Mouse (Mus musculus) myocyte (in vitro differentiated cells): ENCODE data around the gene Adcyap1. TPM values are rescaled to one million over a fixed set of nuclear protein-coding genes. Genes with fewer than 3 reads are reported as not detected.

Experiments
- H3K27me3 ChIP-seq: one replicate; pipeline ENCODE4 v1.6.1; 2011; ENCODE audit not compliant: control insufficient read depth, insufficient read depth, insufficient read length
- H3K36me3 ChIP-seq: one replicate; pipeline ENCODE4 v1.6.1; 2011; ENCODE audit not compliant: control insufficient read depth, insufficient read depth
- H3K4me2 ChIP-seq: one replicate; pipeline ENCODE4 v1.6.1; 2011; ENCODE audit warnings: low read depth, control low read depth
- H3K4me3 ChIP-seq: one replicate; pipeline ENCODE4 v1.5.1; 2011; ENCODE audit warnings: mild to moderate bottlenecking, control low read depth, moderate library complexity
- H3K79me2 ChIP-seq: one replicate; pipeline ENCODE4 v1.6.1; 2011; ENCODE audit not compliant: control insufficient read depth, insufficient read depth
- H3ac ChIP-seq: one replicate; pipeline ENCODE4 v1.6.1; 2011; ENCODE audit not compliant: control insufficient read depth, insufficient read length
- CEBPB ChIP-seq: IDR thresholded peaks from 2 replicates; pipeline ENCODE4 v1.6.1; 2011; ENCODE audit warnings: mild to moderate bottlenecking, moderate library complexity; ENCODE audit not compliant: poor library complexity, insufficient read depth, severe bottlenecking
- E2F4 ChIP-seq: IDR thresholded peaks from one replicate; pipeline ENCODE4 v1.6.1; 2011; ENCODE audit warnings: mild to moderate bottlenecking, control low read depth, moderate library complexity; ENCODE audit not compliant: insufficient read depth
- MAX ChIP-seq: IDR thresholded peaks from one replicate; pipeline ENCODE4 v1.6.1; 2011; ENCODE audit warnings: low read depth, mild to moderate bottlenecking, control low read depth
- MYOD1 ChIP-seq, 3 experiments: IDR thresholded peaks; one replicate each; pipeline ENCODE4 v1.6.1; 2011; ENCODE audit warnings: control low read depth in 2 of 3, low read depth in 2 of 3, mild to moderate bottlenecking in 2 of 3, moderate library complexity in 1 of 3; ENCODE audit not compliant: insufficient read length in 2 of 3, control insufficient read depth in 1 of 3
- MYOG ChIP-seq, 3 experiments: IDR thresholded peaks; one replicate each; pipeline ENCODE4 v1.6.1; 2011; ENCODE audit warnings: control low read depth in 2 of 3, low read depth in 2 of 3, mild to moderate bottlenecking in 2 of 3; ENCODE audit not compliant: insufficient read length in 2 of 3, control insufficient read depth in 1 of 3, insufficient read depth in 1 of 3
- POLR2A ChIP-seq: IDR thresholded peaks from one replicate; pipeline ENCODE4 v1.6.1; 2011; ENCODE audit warnings: low read depth, mild to moderate bottlenecking, control low read depth, moderate library complexity; ENCODE audit not compliant: insufficient read length
- POLR2AphosphoS2 ChIP-seq: IDR thresholded peaks from one replicate; pipeline ENCODE4 v1.6.1; 2011; ENCODE audit warnings: low read depth, control low read depth; ENCODE audit not compliant: insufficient read length
- REST ChIP-seq: IDR thresholded peaks from one replicate; pipeline ENCODE4 v1.6.1; 2011; ENCODE audit warnings: mild to moderate bottlenecking, control low read depth, moderate library complexity; ENCODE audit not compliant: insufficient read depth, insufficient read length
- SRF ChIP-seq: IDR thresholded peaks from one replicate; pipeline ENCODE4 v1.6.1; 2011; ENCODE audit warnings: low read depth; ENCODE audit not compliant: control insufficient read depth, insufficient read length
- TCF12 ChIP-seq: IDR thresholded peaks from one replicate; pipeline ENCODE4 v1.6.1; 2011; ENCODE audit warnings: mild to moderate bottlenecking, control low read depth; ENCODE audit not compliant: poor library complexity, insufficient read depth, severe bottlenecking
- TCF3 ChIP-seq: IDR thresholded peaks from one replicate; pipeline ENCODE4 v1.6.1; 2011; ENCODE audit warnings: low read depth, control low read depth; ENCODE audit not compliant: insufficient read length
- USF1 ChIP-seq: IDR thresholded peaks from one replicate; pipeline ENCODE4 v1.6.1; 2011; ENCODE audit warnings: low read depth, mild to moderate bottlenecking, control low read depth, moderate library complexity
- polyA plus RNA-seq: library from polyadenylated mRNA; unstranded; fragments of >200 nt; fragmentation: generic; extraction: Trizol; gene quantifications from one replicate; pipeline ENCODE4 v1.2.1, GENCODE M21; 2012; ENCODE audit warnings: missing spikeins

Gene Adcyap1
- polyA plus RNA-seq, 1 experiment = 0.02 TPM

DNA sequence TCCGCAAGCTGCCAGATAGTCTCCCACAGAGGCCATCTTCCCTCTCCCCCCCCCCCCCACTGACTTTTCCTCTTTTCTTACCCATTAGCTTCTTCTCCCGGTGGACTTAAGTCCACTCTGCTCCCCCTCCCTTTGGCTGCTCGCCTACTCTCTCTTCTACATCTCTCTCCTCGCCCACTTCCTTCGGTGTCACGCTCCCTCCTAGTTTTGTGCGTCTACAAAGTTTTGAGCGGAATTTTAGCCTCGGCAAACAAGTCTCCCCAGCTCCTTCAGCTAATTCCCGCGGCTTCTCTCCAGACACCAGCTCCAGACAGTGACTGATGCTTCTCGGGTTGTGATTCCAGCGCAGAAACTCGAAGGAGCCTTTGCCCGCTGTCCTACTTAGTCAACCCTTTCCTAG, 401 bp downstream of the Adcyap1 start:
- no peaks in the 10 kb centered on the region for H3K79me2 ChIP-seq

DNA sequence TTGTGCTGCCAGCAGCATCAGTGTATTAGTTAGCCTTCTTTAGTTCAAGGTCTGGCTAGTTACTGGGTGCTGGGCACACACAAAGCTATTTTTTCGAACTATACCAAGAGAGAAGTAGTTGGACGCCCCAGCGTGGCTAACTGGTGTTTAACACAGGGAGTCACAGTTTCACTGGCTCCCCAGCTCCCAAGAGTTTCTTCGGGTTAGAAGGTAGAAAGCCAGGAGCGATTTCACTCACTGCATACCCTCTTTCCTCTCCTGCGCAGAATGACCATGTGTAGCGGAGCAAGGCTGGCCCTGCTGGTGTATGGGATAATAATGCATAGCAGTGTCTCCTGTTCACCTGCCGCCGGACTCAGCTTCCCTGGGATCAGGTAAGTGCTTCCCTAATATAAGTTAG, 930 bp downstream of the Adcyap1 start:
- H3K27me3 ChIP-seq = peaks cover 25% of the 10 kb centered on the region
- no peak overlapping the region for H3K4me2 ChIP-seq
- H3K79me2 ChIP-seq = no peaks in the 10 kb centered on the region
- H3K36me3 ChIP-seq = no peaks in the 10 kb centered on the region
- H3K4me3 ChIP-seq = no peak overlapping the region
- no peak overlapping the region for H3ac ChIP-seq
- TF ChIP-seq E2F4 (no peak), SRF (no peak), MAX (no peak), TCF3 (no peak), POLR2AphosphoS2 (no peak), CEBPB (no peak), REST (no peak)

More for the DNA sequence above, 401 bp downstream of the Adcyap1 start:
- H3K36me3 ChIP-seq = no peaks in the 10 kb centered on the region
- no peak overlapping the region for H3ac ChIP-seq
- no peak overlapping the region for H3K4me3 ChIP-seq
- TF ChIP-seq TCF12 (no peak), TCF3 (no peak), MYOD1 (IDR thresholded peaks at IDR 0.05; ENCODE audit: control insufficient read depth in 1 of 3, insufficient read length in 2 of 3, low read depth in 2 of 3) (no peak), MYOG (IDR thresholded peaks at IDR 0.05; ENCODE audit: control insufficient read depth in 1 of 3, insufficient read depth in 1 of 3, insufficient read length in 2 of 3, low read depth in 2 of 3) (no peak), POLR2AphosphoS2 (no peak), USF1 (no peak), CEBPB (no peak), POLR2A (no peak), E2F4 (no peak), REST (no peak), SRF (no peak), MAX (no peak)
- H3K27me3 ChIP-seq = peaks cover 25% of the 10 kb centered on the region
- no peak overlapping the region for H3K4me2 ChIP-seq

DNA sequence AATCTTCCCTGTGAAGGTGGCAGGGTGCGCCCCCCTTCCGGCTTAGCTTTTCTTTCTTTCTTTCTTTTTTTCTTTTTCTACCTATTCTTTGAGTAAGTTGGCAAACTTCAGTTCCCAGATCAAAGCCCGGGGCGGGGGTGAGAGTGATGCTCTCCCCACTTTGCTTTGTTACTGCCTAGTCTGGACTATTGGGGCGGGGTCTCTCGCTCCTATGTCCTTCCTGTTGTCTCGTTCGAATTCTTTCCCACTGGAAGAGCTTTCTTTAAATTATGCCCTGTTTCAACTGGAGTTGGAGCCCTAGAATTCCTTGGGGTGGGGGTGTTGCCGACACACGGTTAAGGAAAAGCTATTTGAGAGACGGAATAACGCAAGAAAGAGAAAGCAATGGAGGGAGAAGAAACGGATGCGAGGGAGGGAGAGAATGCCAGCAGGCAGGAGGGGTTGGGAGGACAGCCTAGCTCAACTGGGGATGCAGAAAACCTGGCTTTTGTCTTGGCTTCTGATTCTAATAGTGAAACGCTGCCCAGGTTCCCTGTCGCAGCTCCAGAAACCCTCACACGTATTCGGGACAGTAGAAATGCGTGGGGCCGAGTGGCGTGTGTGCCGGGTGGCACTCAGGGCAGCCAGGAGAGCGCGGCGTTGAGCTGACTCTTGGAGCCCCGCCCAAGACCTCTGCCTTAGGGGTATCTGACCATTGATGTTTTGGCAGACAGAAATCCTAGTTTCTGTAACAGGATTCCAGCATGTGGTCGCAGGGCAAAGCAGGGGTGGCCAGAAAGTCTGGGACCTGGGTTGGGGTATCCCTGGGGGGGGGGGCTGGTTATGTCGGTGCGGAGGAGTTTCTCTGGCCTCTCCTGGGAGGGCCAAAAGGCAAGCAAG, 1.8 kb downstream of the Adcyap1 start:
- H3K4me2 ChIP-seq = peak overlapping the region; percentile 38

DNA sequence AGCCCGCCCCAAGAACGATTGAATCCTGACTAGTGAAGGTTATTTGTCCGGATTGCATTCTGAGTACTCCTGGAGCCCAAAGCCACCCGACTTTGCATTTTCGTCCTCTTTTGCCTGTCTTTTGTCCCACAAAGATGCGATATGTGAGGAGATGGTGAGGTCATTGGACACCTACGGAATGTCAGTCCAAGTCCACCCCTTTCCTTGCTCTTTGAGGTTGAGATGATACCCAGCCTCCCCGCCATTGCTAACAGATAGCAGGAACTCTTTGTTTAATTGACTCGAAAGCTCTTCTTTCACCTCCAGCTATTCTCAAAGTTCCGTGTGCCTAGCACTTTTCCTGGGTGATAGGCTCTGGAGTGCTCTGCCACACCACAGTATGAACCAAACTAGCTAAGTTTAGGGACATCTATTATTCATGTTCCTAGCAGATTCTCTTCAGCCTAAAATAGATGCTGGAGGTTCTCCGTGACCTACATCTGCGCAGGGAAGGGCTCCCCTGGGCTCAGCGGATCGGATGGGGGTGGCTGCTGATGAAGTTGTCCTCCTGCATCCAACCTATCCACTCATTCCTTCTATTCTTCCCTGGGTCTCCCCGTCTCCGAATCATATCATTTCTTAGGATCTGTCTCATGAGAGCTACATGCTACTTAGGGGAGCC, 2.6 kb downstream of the Adcyap1 start:
- no peaks in the 10 kb centered on the region for H3K79me2 ChIP-seq
- peaks cover 25% of the 10 kb centered on the region for H3K27me3 ChIP-seq
- H3K4me3 ChIP-seq = no peak overlapping the region
- H3K36me3 ChIP-seq = no peaks in the 10 kb centered on the region
- H3K4me2 ChIP-seq = no peak overlapping the region
- H3ac ChIP-seq = no peak overlapping the region
- TF ChIP-seq CEBPB (no peak), MAX (no peak), MYOD1 (IDR thresholded peaks at IDR 0.05; ENCODE audit: control insufficient read depth in 1 of 3, insufficient read length in 2 of 3, low read depth in 2 of 3) (no peak), USF1 (no peak), POLR2A (no peak), POLR2AphosphoS2 (no peak), TCF3 (no peak), MYOG (IDR thresholded peaks at IDR 0.05; ENCODE audit: control insufficient read depth in 1 of 3, insufficient read depth in 1 of 3, insufficient read length in 2 of 3, low read depth in 2 of 3) (no peak), E2F4 (no peak), REST (no peak), TCF12 (no peak)

More for the DNA sequence above, 1.8 kb downstream of the Adcyap1 start:
- no peak for TF ChIP-seq POLR2A
- TF ChIP-seq POLR2AphosphoS2 = no peak
- TF ChIP-seq REST = no peak
- no peak for TF ChIP-seq MYOD1 (IDR thresholded peaks at IDR 0.05; ENCODE audit: control insufficient read depth in 1 of 3, insufficient read length in 2 of 3, low read depth in 2 of 3)
- TF ChIP-seq TCF3 = no peak
- no peak for TF ChIP-seq E2F4
- TF ChIP-seq USF1 = no peak
- no peak for TF ChIP-seq SRF
- no peak for TF ChIP-seq MAX
- TF ChIP-seq TCF12 = no peak
- no peak for TF ChIP-seq CEBPB
- TF ChIP-seq MYOG (IDR thresholded peaks at IDR 0.05; ENCODE audit: control insufficient read depth in 1 of 3, insufficient read depth in 1 of 3, insufficient read length in 2 of 3, low read depth in 2 of 3) = no peak
- Histone ChIP-seq H3K79me2 (no peaks in the 10 kb centered on the region), H3ac (no peak overlapping the region), H3K36me3 (no peaks in the 10 kb centered on the region), H3K27me3 (peaks cover 25% of the 10 kb centered on the region), H3K4me3 (no peak overlapping the region)
